Mouse (Mus musculus): ENCODE data around the gene C1rl. TPM values are rescaled to one million over a fixed set of nuclear protein-coding genes. Genes with fewer than 3 reads are reported as not detected.

C1rl gene
- polyA plus RNA-seq (2015; fragmentation: Nextera tagmentation; extraction: Ambion mirVana), result 1.8 and 2.2 TPM in 2 replicates

DNA sequence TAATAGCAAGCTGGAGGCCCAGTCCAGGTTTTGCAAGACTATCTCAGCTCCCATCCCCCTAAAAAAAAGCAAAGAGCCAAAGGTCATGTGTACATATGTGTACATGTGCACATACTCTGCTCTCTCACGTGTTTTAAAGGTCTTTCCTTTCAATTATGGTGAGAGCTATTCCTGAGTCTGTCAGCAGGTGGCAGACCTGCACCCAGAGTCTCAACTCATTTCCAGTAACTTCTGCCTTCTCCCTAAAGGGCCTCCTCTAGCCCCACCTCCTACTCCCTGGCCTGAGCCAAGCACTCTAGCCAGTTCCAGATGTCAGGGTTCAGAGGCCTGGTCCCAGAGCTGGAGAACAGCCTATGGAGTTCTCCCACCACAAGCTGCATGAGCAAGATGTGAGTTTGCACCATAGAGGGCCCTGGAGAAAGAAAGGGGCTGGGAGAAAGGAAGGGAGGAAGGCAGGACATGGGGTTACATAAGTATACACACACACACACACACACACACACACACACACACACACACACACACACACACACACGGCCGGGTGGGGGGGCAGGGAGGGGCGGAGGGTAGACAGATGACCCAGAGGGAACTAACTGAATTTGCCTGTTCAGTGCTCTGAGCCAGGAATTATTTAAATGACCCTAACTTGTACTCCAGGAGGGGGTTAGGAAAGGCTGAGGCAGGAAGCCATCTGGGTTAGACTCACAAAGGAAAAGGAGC is at the start of gene C1rl:
Gene C1rl (plus strand): TSS at position 272 of the 720 bp plus-strand sequence.
- Histone ChIP-seq H3K27ac (ENCODE audit: low read length) (peak within 1 kb of the TSS; percentile 27), H3K9me3 (ENCODE audit: low read length) (no peaks in the 10 kb centered on the region; the same call in 1 of the 2 replicates), H3K4me1 (ENCODE audit: insufficient read depth, low read length) (peaks cover 4% of the 10 kb centered on the region; the same call in 1 of the 2 replicates), H3K9ac (replicated peaks; ENCODE audit: low read length) (no peak within 1 kb of the TSS), H3K4me3 (ENCODE audit: low read length) (no peak within 1 kb of the TSS), H3K27me3 (ENCODE audit: insufficient read depth, low read length) (no peaks in the 10 kb centered on the region), H3K36me3 (ENCODE audit: insufficient read depth, low read length) (no peaks in the 10 kb centered on the region), H3K4me2 (replicated peaks; ENCODE audit: low read depth, low read length) (no peak within 1 kb of the TSS)
- peak; percentile 95 for ATAC-seq (ENCODE audit: low FRiP score, low TSS enrichment)
- WGBS, result 40% methylated on average over 2 of the region's 4 CpGs

DNA sequence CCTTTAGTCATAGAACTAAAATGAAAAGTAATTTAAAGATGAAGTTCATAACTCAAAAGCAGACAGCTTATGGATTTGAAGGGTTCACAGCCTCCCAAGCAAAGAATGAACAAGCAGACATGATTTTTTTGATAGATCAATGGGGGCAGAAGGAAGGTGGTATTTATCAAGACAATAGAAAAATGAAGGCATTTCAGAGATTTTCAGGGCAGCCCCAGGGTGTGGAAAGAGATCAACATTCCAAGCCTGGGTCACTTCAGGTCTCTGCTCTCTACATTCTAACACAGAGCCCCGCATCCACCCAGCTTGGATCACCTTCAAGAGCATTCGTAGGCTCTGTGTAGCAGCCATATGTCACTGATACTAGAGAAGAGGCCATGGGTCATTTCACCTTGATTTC is 49.6 kb upstream of the C1rl start:
- Histone ChIP-seq H3K27ac (ENCODE audit: low read length) (no peak overlapping the region), H3K9ac (replicated peaks; ENCODE audit: low read length) (no peak overlapping the region), H3K4me2 (replicated peaks; ENCODE audit: low read depth, low read length) (no peak overlapping the region), H3K4me1 (ENCODE audit: insufficient read depth, low read length) (no peaks in the 10 kb centered on the region), H3K9me3 (ENCODE audit: low read length) (no peaks in the 10 kb centered on the region), H3K27me3 (ENCODE audit: insufficient read depth, low read length) (no peaks in the 10 kb centered on the region), H3K4me3 (ENCODE audit: low read length) (no peak overlapping the region), H3K36me3 (ENCODE audit: insufficient read depth, low read length) (no peaks in the 10 kb centered on the region)
- 76% methylated on average over 2 of the region's 2 CpGs for WGBS
- no peak for ATAC-seq (ENCODE audit: low FRiP score, low TSS enrichment)

DNA sequence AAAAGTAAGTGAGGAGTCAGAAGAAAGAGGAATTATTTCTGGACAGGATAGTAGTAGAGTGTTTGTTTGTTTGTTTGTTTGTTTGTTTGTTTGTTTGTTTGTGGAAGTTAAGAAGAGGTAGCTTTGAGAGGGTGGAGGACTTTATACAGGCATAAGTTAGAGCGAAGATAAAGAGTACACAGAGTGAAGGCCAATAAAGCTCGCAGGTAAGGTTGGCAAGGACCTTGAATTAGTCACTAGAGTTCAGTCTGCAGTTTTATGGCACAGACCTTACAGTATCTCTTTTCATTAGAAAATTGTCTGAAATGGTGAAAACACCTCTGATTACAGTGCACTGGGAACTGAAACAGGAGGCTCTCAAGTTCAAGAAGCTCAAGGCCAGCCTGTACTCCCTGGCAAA is 46.9 kb upstream of the C1rl start:
- Histone ChIP-seq H3K4me1 (ENCODE audit: insufficient read depth, low read length) (no peaks in the 10 kb centered on the region), H3K9me3 (ENCODE audit: low read length) (no peaks in the 10 kb centered on the region), H3K27ac (ENCODE audit: low read length) (no peak overlapping the region), H3K27me3 (ENCODE audit: insufficient read depth, low read length) (no peaks in the 10 kb centered on the region), H3K4me3 (ENCODE audit: low read length) (no peak overlapping the region), H3K9ac (replicated peaks; ENCODE audit: low read length) (no peak overlapping the region), H3K4me2 (replicated peaks; ENCODE audit: low read depth, low read length) (no peak overlapping the region), H3K36me3 (ENCODE audit: insufficient read depth, low read length) (no peaks in the 10 kb centered on the region)
- 91% methylated on average over 2 of the region's 2 CpGs for WGBS
- no peak for ATAC-seq (ENCODE audit: low FRiP score, low TSS enrichment)

DNA sequence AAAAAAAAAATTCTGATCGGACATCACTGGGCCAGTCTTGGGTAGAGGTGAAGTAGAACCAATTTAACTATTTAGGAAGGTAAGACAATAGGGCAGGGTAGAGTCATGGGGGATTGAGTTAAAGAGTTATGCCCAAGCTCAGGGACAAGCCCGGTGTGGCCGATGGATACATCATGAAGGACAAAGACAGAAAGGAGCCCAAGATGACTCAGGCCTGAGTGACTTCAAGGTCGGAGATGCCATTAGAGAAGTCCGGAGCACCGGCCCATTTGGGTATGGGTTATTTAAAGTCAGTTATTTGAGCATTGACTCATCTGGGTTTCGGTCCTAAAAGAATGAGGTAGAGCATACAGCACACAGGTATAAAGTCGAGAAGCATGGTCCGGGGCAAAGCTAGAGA is 46.5 kb upstream of the C1rl start:
- H3K4me2 ChIP-seq (replicated peaks; ENCODE audit: low read depth, low read length), result no peak overlapping the region
- H3K4me3 ChIP-seq (ENCODE audit: low read length), result no peak overlapping the region
- no peak overlapping the region for H3K9ac ChIP-seq (replicated peaks; ENCODE audit: low read length)
- 92% methylated on average over 9 of the region's 9 CpGs for WGBS
- H3K9me3 ChIP-seq (ENCODE audit: low read length), result no peaks in the 10 kb centered on the region
- H3K27me3 ChIP-seq (ENCODE audit: insufficient read depth, low read length), result no peaks in the 10 kb centered on the region
- no peaks in the 10 kb centered on the region for H3K4me1 ChIP-seq (ENCODE audit: insufficient read depth, low read length)
- ATAC-seq (ENCODE audit: low FRiP score, low TSS enrichment), result no peak
- H3K36me3 ChIP-seq (ENCODE audit: insufficient read depth, low read length), result no peaks in the 10 kb centered on the region
- H3K27ac ChIP-seq (ENCODE audit: low read length), result no peak overlapping the region

DNA sequence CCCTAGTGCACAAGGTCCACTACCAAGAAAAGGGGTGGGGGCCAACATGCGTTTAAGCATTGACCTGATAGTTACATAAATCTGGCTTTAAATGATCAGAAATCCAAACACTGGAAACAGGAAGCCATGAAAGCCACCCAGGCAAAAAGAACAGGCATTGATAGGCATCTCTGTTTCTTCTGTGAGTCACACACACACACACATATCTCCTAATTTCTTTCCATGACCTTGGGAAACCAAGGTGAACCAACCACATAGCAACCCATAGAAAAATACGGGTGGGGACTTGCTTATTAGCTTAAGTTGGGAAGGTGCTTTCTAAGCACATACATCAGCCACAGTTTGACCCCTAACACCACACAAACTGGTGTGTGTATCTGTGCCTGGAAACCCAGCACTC is 45.6 kb upstream of the C1rl start:
- no peaks in the 10 kb centered on the region for H3K9me3 ChIP-seq (ENCODE audit: low read length)
- H3K36me3 ChIP-seq (ENCODE audit: insufficient read depth, low read length), result no peaks in the 10 kb centered on the region
- ATAC-seq (ENCODE audit: low FRiP score, low TSS enrichment), result no peak
- H3K9ac ChIP-seq (replicated peaks; ENCODE audit: low read length), result no peak overlapping the region
- H3K4me2 ChIP-seq (replicated peaks; ENCODE audit: low read depth, low read length), result no peak overlapping the region
- no peak overlapping the region for H3K27ac ChIP-seq (ENCODE audit: low read length)
- no peak overlapping the region for H3K4me3 ChIP-seq (ENCODE audit: low read length)
- H3K27me3 ChIP-seq (ENCODE audit: insufficient read depth, low read length), result no peaks in the 10 kb centered on the region
- WGBS, result 68% methylated on average over 2 of the region's 2 CpGs
- H3K4me1 ChIP-seq (ENCODE audit: insufficient read depth, low read length), result no peaks in the 10 kb centered on the region

DNA sequence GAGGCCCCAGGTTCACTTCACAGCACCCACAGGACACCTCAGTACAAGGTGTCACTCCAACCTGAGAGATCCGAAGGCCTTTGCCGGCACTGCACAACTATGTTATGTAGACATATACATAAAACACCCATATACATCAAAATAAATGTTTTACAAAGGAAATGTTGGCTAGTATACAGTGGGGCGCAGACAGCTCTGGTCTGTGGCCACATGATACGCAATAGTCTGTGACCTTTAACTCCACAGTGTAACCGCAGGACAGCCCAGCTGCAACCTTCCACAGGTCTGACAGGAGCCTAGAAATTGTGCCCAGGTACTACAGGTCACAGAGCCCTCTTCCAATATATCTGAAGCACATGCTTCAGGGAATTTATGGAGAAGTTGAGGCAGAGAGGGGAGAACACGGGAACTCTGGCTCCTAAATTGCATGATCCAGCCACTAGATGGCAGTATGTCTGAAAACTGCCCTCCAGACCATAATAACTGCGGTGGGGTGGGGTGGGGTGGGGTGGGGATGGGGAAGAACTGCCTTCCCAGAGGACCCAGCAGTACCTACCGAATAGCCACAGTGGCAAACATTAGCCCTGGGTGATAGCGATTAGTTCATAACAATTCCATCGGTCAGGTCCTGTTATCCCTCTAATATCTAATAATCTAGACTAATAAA is 44.6 kb upstream of the C1rl start:
- H3K4me2 ChIP-seq (replicated peaks; ENCODE audit: low read depth, low read length), result no peak overlapping the region
- no peak overlapping the region for H3K9ac ChIP-seq (replicated peaks; ENCODE audit: low read length)
- no peak for ATAC-seq (ENCODE audit: low FRiP score, low TSS enrichment)
- H3K4me3 ChIP-seq (ENCODE audit: low read length), result no peak overlapping the region
- H3K9me3 ChIP-seq (ENCODE audit: low read length), result no peaks in the 10 kb centered on the region
- 71% methylated on average over 10 of the region's 10 CpGs for WGBS
- no peaks in the 10 kb centered on the region for H3K36me3 ChIP-seq (ENCODE audit: insufficient read depth, low read length)
- H3K27me3 ChIP-seq (ENCODE audit: insufficient read depth, low read length), result no peaks in the 10 kb centered on the region
- no peaks in the 10 kb centered on the region for H3K4me1 ChIP-seq (ENCODE audit: insufficient read depth, low read length)
- H3K27ac ChIP-seq (ENCODE audit: low read length), result no peak overlapping the region

DNA sequence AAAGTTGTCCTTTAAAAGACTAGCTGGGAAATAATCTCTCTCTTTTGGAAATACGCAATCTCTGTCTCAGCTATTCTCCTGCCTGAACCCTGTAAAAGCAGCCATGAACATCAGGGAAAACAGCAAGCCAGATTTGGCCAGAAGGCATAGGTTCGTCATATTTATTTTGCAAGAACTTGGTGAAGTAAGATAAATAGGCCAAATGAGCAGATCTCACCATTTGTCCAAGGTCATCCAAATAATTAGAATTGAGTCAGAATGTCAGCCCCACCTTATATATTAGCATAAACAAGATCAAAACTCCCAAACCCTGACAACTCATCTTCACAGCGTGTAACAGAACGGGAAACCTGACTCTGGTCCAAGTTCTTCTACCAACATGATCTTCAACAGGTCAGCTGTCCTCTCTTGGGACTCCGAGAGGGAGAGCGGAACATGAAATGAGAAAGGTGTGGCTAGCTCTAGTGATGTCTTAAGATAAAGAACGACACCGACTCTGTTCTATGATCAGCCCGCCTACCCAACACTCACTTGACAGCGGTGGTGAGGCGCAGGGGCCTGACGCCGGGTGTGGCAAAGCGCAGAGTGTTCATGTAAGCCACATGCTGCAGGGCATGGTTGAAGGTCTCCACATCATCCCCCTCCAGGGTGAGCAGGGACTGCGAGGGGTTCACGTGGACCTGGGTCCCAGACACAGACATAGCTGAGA is 43.8 kb upstream of the C1rl start:
- Histone ChIP-seq H3K4me2 (replicated peaks; ENCODE audit: low read depth, low read length) (no peak overlapping the region), H3K27me3 (ENCODE audit: insufficient read depth, low read length) (no peaks in the 10 kb centered on the region), H3K4me3 (ENCODE audit: low read length) (no peak overlapping the region), H3K9me3 (ENCODE audit: low read length) (no peaks in the 10 kb centered on the region), H3K27ac (ENCODE audit: low read length) (no peak overlapping the region), H3K4me1 (ENCODE audit: insufficient read depth, low read length) (no peaks in the 10 kb centered on the region), H3K36me3 (ENCODE audit: insufficient read depth, low read length) (no peaks in the 10 kb centered on the region), H3K9ac (replicated peaks; ENCODE audit: low read length) (no peak overlapping the region)
- no peak for ATAC-seq (ENCODE audit: low FRiP score, low TSS enrichment)
- 95% methylated on average over 16 of the region's 16 CpGs for WGBS

DNA sequence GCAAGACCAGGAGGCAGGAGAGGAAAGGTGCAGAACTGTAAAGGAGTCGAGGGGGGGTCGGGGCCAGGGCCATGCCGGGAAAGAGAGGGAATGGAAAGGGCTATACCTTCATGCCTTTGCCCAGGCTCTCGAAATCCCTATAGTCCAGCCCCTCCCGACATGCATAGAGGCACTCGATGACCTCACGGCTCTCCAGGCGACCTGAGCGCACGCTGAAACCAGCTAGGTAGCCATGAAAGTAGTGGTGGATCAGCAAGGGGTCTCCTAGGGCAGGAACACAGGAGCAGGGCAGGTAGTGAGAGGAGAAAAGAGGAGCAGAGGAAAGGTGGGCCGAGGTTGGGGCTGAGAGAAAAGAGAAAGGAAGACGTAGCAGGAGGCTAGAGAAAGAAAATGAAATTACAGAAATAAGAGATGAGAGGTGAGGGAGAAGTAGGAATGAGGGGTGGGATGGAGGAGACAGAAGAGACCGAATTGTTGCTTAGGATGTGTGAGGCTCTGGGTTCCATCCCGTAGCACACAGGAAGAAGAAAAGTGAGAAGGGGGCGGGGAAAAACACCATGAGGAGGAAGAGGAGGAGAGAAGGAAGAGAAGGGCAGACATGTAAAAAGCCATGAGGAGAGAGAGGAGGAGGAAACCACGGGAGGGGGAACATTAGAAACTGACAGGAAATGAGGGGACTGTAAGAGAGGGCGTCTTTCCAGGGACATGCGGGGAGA is 43.1 kb upstream of the C1rl start:
- Histone ChIP-seq H3K4me2 (replicated peaks; ENCODE audit: low read depth, low read length) (no peak overlapping the region), H3K9me3 (ENCODE audit: low read length) (no peaks in the 10 kb centered on the region), H3K27me3 (ENCODE audit: insufficient read depth, low read length) (no peaks in the 10 kb centered on the region), H3K9ac (replicated peaks; ENCODE audit: low read length) (no peak overlapping the region), H3K4me1 (ENCODE audit: insufficient read depth, low read length) (no peaks in the 10 kb centered on the region), H3K4me3 (ENCODE audit: low read length) (no peak overlapping the region), H3K36me3 (ENCODE audit: insufficient read depth, low read length) (no peaks in the 10 kb centered on the region), H3K27ac (ENCODE audit: low read length) (no peak overlapping the region)
- 83% methylated on average over 18 of the region's 18 CpGs for WGBS
- ATAC-seq (ENCODE audit: low FRiP score, low TSS enrichment), result no peak

DNA sequence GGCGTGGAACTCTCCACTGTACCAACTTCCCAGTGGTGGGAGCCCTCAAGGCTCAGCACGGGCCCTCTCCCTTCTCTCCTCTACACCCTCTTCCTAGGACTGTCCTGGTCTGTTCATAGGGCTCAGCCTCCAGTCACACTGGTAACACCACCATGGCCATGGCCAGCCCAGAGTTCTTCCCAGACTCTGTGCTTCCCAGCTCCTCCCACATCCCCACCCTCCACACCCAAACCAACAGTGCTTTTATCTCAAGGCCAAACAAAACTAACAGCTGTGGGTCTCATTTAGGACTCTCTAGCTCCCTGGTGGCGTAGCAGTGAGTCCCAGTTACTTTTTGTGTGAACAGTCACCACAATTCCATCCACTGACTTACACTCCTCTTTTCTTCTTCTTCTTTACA is 40.9 kb upstream of the C1rl start:
- no peak overlapping the region for H3K4me2 ChIP-seq (replicated peaks; ENCODE audit: low read depth, low read length)
- H3K4me3 ChIP-seq (ENCODE audit: low read length), result no peak overlapping the region
- H3K27ac ChIP-seq (ENCODE audit: low read length), result no peak overlapping the region
- H3K27me3 ChIP-seq (ENCODE audit: insufficient read depth, low read length), result no peaks in the 10 kb centered on the region
- H3K4me1 ChIP-seq (ENCODE audit: insufficient read depth, low read length), result no peaks in the 10 kb centered on the region
- 0 out of 2 replicates have a peak, but pooled peaks have one; percentile 25 for ATAC-seq (ENCODE audit: low FRiP score, low TSS enrichment)
- H3K36me3 ChIP-seq (ENCODE audit: insufficient read depth, low read length), result no peaks in the 10 kb centered on the region
- no peaks in the 10 kb centered on the region for H3K9me3 ChIP-seq (ENCODE audit: low read length)
- no peak overlapping the region for H3K9ac ChIP-seq (replicated peaks; ENCODE audit: low read length)
- WGBS, result 74% methylated on average over 3 of the region's 3 CpGs
